23 mouse cellular contexts compared by ENCODE assay signal in genomic region chr4:55206226-55206625, GRCm38 (mm10).
DNase-seq lines count a peak whose midpoint lies in the region; ATAC-seq and TF ChIP-seq lines count a peak whose summit lies in the region.
"Had no signal": no experiment of that assay in that cellular context is flagged by ENCODE, and none has a peak within 500 bp of the region (broad histone marks: within the 10 kb centered on the region; RNA-seq: fewer than 3 reads in every experiment).

No protein-coding gene starts in this region.

- DNase-seq in forebrain, embryonic 10.5 days (ENCODE audit: extremely low spot score, low spot score) = no peak
- no peak for DNase-seq in forebrain, embryonic 11.5 days (ENCODE audit: low spot score)
- peak; percentile 42 for DNase-seq in 3T3-L1 (ENCODE audit: low read depth, low spot score)
- DNase-seq in ES-E14 (ENCODE audit: low read depth, low spot score) = no peak
- no peak for DNase-seq in embryonic facial prominence, embryonic 10.5 days (ENCODE audit: low spot score)
- DNase-seq in left cerebral cortex, adult 2 months (ENCODE audit: extremely low spot score in 1 of 2, low spot score in 2 of 2) = no peak
- DNase-seq in lung, postnatal 14 days = no peak
- DNase-seq: B cell, adult 2 months; cerebellum, adult 18-20 months; cerebellum, adult 9-11 months; cerebellum, postnatal 36 days; forebrain, postnatal 0 days; gastrocnemius, postnatal 14 days; heart, adult 11 months; heart, postnatal 36 days; kidney, adult 2 months had no signal

- H3K36me3 ChIP-seq in forebrain, embryonic 10.5 days (replicated peaks) = no peaks in the 10 kb centered on the region
- H3K36me3 ChIP-seq in forebrain, embryonic 11.5 days (ENCODE audit: control insufficient read depth, insufficient read depth, low read length) = no peaks in the 10 kb centered on the region
- no peaks in the 10 kb centered on the region for H3K36me3 ChIP-seq in ES-E14 (ENCODE audit: control insufficient read depth, insufficient read depth, low read length, poor library complexity, severe bottlenecking)
- no peaks in the 10 kb centered on the region for H3K36me3 ChIP-seq in embryonic facial prominence, embryonic 10.5 days (replicated peaks)
- H3K36me3 ChIP-seq: embryonic facial prominence, embryonic 12.5 days; heart, embryonic 13.5 days; hindbrain, embryonic 15.5 days had no signal

- H3K27ac ChIP-seq in forebrain, embryonic 10.5 days = peak overlapping the region; percentile 57; the same call in 1 of the 2 replicates
- H3K27ac ChIP-seq in forebrain, embryonic 11.5 days (ENCODE audit: low read depth, low read length) = no peak overlapping the region
- H3K27ac ChIP-seq in ES-E14 (ENCODE audit: insufficient read depth, low read depth, low read length, poor library complexity, severe bottlenecking) = peak overlapping the region; percentile 83
- H3K27ac ChIP-seq in embryonic facial prominence, embryonic 10.5 days (replicated peaks) = 0 out of 2 replicates have a peak overlapping the region, but pooled peaks have one; percentile 19
- no peak overlapping the region for H3K27ac ChIP-seq in left cerebral cortex, adult 2 months
- H3K27ac ChIP-seq: embryonic facial prominence, embryonic 12.5 days; forebrain, embryonic 13.5 days; heart, embryonic 13.5 days; hindbrain, embryonic 15.5 days had no signal

- H3K9me3 ChIP-seq in forebrain, embryonic 10.5 days = 0 out of 2 replicates have a peak, but pooled peaks cover 3% of the 10 kb centered on the region
- H3K9me3 ChIP-seq in forebrain, embryonic 11.5 days (ENCODE audit: control insufficient read depth, low read length) = no peaks in the 10 kb centered on the region; the same call in 1 of the 2 replicates
- H3K9me3 ChIP-seq in ES-E14 (ENCODE audit: control insufficient read depth, insufficient read depth, low read depth, low read length) = no peaks in the 10 kb centered on the region
- H3K9me3 ChIP-seq in embryonic facial prominence, embryonic 10.5 days = no peaks in the 10 kb centered on the region
- H3K9me3 ChIP-seq: embryonic facial prominence, embryonic 12.5 days; forebrain, embryonic 13.5 days; heart, embryonic 13.5 days; hindbrain, embryonic 15.5 days had no signal

- H3K4me3 ChIP-seq in forebrain, embryonic 10.5 days = no peak overlapping the region
- no peak overlapping the region for H3K4me3 ChIP-seq in forebrain, embryonic 11.5 days (ENCODE audit: low read depth, low read length)
- H3K4me3 ChIP-seq in ES-E14 (ENCODE audit: insufficient read depth in 1 of 2, low read depth in 1 of 2, low read length in 2 of 2, poor library complexity in 1 of 2, severe bottlenecking in 1 of 2) = no peak overlapping the region
- no peak overlapping the region for H3K4me3 ChIP-seq in embryonic facial prominence, embryonic 10.5 days
- H3K4me3 ChIP-seq in left cerebral cortex, adult 2 months = no peak overlapping the region
- H3K4me3 ChIP-seq: embryonic facial prominence, embryonic 12.5 days; forebrain, embryonic 13.5 days; heart, embryonic 13.5 days; hindbrain, embryonic 15.5 days had no signal

- no peak overlapping the region for H3K4me2 ChIP-seq in forebrain, embryonic 11.5 days (ENCODE audit: low read depth, low read length, severe bottlenecking)
- H3K4me2 ChIP-seq: embryonic facial prominence, embryonic 12.5 days; forebrain, embryonic 13.5 days; heart, embryonic 13.5 days; hindbrain, embryonic 15.5 days had no signal

- 73% methylated on average over 3 of the region's 3 CpGs for WGBS in forebrain, embryonic 10.5 days
- 87% methylated on average over 3 of the region's 3 CpGs for WGBS in forebrain, embryonic 11.5 days
- WGBS in embryonic facial prominence, embryonic 10.5 days = 80% methylated on average over 3 of the region's 3 CpGs

- ATAC-seq in forebrain, embryonic 11.5 days (replicated peaks; ENCODE audit: low FRiP score) = no peak
- ATAC-seq: activated CD4-positive, CD25-positive, alpha-beta regulatory T cell, adult 4 months; CD4-positive, CD25-positive, alpha-beta regulatory T cell, adult 4 months; forebrain, embryonic 13.5 days; forebrain, postnatal 0 days; intestine, embryonic 16.5 days had no signal

- TF ChIP-seq CTCF in left cerebral cortex, adult 2 months (IDR thresholded peaks at IDR 0.05) = no peak

- intact Hi-C loops in left cerebral cortex, adult 2 months (cut with DNase I) = no loop called here

- H3K9ac ChIP-seq in forebrain, embryonic 11.5 days (ENCODE audit: low read length) = no peak overlapping the region
- H3K9ac ChIP-seq in ES-E14 (ENCODE audit: insufficient read depth, low read depth, low read length, poor library complexity, severe bottlenecking) = no peak overlapping the region
- H3K9ac ChIP-seq: embryonic facial prominence, embryonic 12.5 days; forebrain, embryonic 13.5 days; forebrain, postnatal 0 days; heart, embryonic 13.5 days; hindbrain, embryonic 15.5 days had no signal

- 0 out of 2 replicates have a peak, but pooled peaks cover 7% of the 10 kb centered on the region for H3K27me3 ChIP-seq in forebrain, embryonic 10.5 days (ENCODE audit: poor library complexity, severe bottlenecking)
- H3K27me3 ChIP-seq in forebrain, embryonic 11.5 days (ENCODE audit: control insufficient read depth, insufficient read depth, low read length) = no peaks in the 10 kb centered on the region
- peaks cover 32% of the 10 kb centered on the region; the same call in 1 of the 2 replicates for H3K27me3 ChIP-seq in embryonic facial prominence, embryonic 10.5 days (replicated peaks; ENCODE audit: low read depth, poor library complexity, severe bottlenecking)
- H3K27me3 ChIP-seq: embryonic facial prominence, embryonic 12.5 days; forebrain, embryonic 13.5 days; heart, embryonic 13.5 days; hindbrain, embryonic 15.5 days had no signal

- peaks cover 54% of the 10 kb centered on the region for H3K4me1 ChIP-seq in forebrain, embryonic 10.5 days
- peaks cover 9% of the 10 kb centered on the region; the same call in 1 of the 2 replicates for H3K4me1 ChIP-seq in forebrain, embryonic 11.5 days (replicated peaks; ENCODE audit: control insufficient read depth, insufficient read depth, low read length)
- H3K4me1 ChIP-seq in ES-E14 (ENCODE audit: control insufficient read depth in 2 of 2, insufficient read depth in 2 of 2, low read length in 2 of 2, poor library complexity in 1 of 2) = peaks cover 11 to 13% of the 10 kb centered on the region in 2 experiments
- peaks cover 38% of the 10 kb centered on the region for H3K4me1 ChIP-seq in embryonic facial prominence, embryonic 10.5 days

- in situ Hi-C loops in ES-E14 (cut with MboI; ENCODE audit: low sequenced_read_pairs in 2 of 2, unreplicated experiment in 2 of 2) = no loop called here

TF ChIP-seq in ES-E14, 5 proteins besides CTCF, POLR2A, EP300 and RAD21:
- TF ChIP-seq ZC3H11A (IDR thresholded peaks at IDR 0.05; ENCODE audit: borderline replicate concordance, low read depth, low read length) (no peak), HCFC1 (IDR thresholded peaks at IDR 0.05; ENCODE audit: borderline replicate concordance, insufficient read depth, low read length) (0 out of 2 replicates have a peak, but pooled peaks have one; percentile 21), MAFK (IDR thresholded peaks at IDR 0.05; ENCODE audit: insufficient read depth, low read depth, low read length) (peak; percentile 95), ZNF384 (IDR thresholded peaks at IDR 0.05; ENCODE audit: low read depth, low read length) (no peak), CHD2 (IDR thresholded peaks at IDR 0.05; ENCODE audit: low read depth, low read length) (no peak)

Comparison
In these comparisons a context has a peak if more than half of its experiments do, and no peak if none do; other contexts are left out.
1. H3K27ac ChIP-seq: peak in forebrain, embryonic 10.5 days (single experiment), ES-E14 (single experiment) and embryonic facial prominence, embryonic 10.5 days (single experiment); none in forebrain, embryonic 11.5 days (single experiment) and left cerebral cortex, adult 2 months (single experiment).